Mouse (Mus musculus): ENCODE data around the gene Ms4a10. TPM values are rescaled to one million over a fixed set of nuclear protein-coding genes. Genes with fewer than 3 reads are reported as not detected.

The Ms4a10 gene
- polyA plus RNA-seq, 1 experiment from 2014 or later = not detected

DNA sequence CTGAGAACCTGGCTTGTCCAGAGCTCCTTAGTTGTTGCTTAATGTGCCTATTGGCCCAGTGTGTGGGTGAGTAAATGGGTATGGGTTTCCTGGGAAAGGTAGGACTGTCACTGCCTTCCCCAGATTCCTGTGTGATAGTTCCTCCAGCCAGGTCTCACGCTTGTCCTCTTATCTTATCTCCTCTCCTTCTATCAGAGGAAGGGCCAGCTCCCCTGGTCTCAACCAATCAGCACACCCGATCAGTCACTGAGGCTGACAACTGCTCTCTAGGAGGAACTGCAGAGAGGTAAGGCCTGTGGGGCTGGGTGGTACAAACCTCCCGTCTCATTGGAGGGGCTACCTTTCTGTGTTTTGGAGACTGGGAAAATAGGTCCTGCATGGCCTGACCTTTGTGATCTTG, 35.7 kb downstream of the Ms4a10 start:
- no peak for DNase-seq (ENCODE audit: low spot score)
- H3K4me2 ChIP-seq (ENCODE audit: low read depth, severe bottlenecking) = no peak overlapping the region
- no peak overlapping the region for H3K9ac ChIP-seq (ENCODE audit: low read length)
- H3K4me3 ChIP-seq (ENCODE audit: low read depth, low read length) = no peak overlapping the region
- ATAC-seq (ENCODE audit: insufficient number of reproducible peaks, low FRiP score, low TSS enrichment, low read depth) = no peak
- 43% methylated on average over 3 of the region's 3 CpGs for WGBS
- H3K36me3 ChIP-seq (ENCODE audit: control insufficient read depth, insufficient read depth, low read length) = peaks cover 7% of the 10 kb centered on the region; the same call in 1 of the 2 replicates
- no peaks in the 10 kb centered on the region for H3K27me3 ChIP-seq (ENCODE audit: control insufficient read depth, insufficient read depth, low read length)
- no peaks in the 10 kb centered on the region; the same call in 1 of the 2 replicates for H3K9me3 ChIP-seq (ENCODE audit: control insufficient read depth, low read length)
- H3K4me1 ChIP-seq (ENCODE audit: control insufficient read depth, insufficient read depth, low read length) = 0 out of 2 replicates have a peak, but pooled peaks cover 4% of the 10 kb centered on the region
- H3K27ac ChIP-seq (replicated peaks; ENCODE audit: low read depth, low read length) = no peak overlapping the region

DNA sequence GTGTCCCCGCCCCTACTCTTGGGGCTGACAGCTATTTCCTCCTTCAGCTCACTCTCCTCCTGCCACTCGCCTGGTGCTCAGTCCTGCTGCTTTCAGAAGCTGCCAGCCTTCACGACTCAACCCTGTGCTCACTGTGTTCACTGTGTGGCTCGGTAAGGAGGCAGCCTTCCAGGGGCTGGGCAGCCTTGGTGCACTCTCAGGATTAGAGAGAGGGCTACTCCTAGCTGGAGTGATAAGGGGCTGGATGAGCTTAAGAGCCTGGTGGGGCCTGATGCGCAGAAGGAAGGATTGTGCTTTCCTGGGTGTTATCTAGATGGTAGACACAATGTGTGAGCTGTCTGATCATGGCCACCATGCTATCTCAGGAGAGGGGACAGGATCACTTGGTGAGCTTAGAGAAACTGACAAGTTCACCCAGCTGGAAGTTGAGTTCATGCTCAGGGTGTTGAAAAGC, 37.3 kb downstream of the Ms4a10 start, which contains the start of gene Ptgdr2:
TSS of gene Ptgdr2 (plus strand) at position 51 of the 454 bp plus-strand sequence.
- no peak within 1 kb of the TSS for H3K4me2 ChIP-seq (ENCODE audit: low read depth, severe bottlenecking)
- ATAC-seq (ENCODE audit: insufficient number of reproducible peaks, low FRiP score, low TSS enrichment, low read depth) (no peak), DNase-seq (ENCODE audit: low spot score) (no peak)
- H3K27me3 ChIP-seq (ENCODE audit: control insufficient read depth, insufficient read depth, low read length) = no peaks in the 10 kb centered on the region
- no peaks in the 10 kb centered on the region for H3K36me3 ChIP-seq (ENCODE audit: control insufficient read depth, insufficient read depth, low read length)
- H3K4me3 ChIP-seq (ENCODE audit: low read depth, low read length) = no peak within 1 kb of the TSS
- WGBS = 34% methylated on average over 5 of the region's 5 CpGs
- H3K27ac ChIP-seq (replicated peaks; ENCODE audit: low read depth, low read length) = no peak within 1 kb of the TSS
- no peak within 1 kb of the TSS for H3K9ac ChIP-seq (ENCODE audit: low read length)
- no peaks in the 10 kb centered on the region; the same call in 1 of the 2 replicates for H3K9me3 ChIP-seq (ENCODE audit: control insufficient read depth, low read length)
- 0 out of 2 replicates have a peak, but pooled peaks cover 4% of the 10 kb centered on the region for H3K4me1 ChIP-seq (ENCODE audit: control insufficient read depth, insufficient read depth, low read length)

DNA sequence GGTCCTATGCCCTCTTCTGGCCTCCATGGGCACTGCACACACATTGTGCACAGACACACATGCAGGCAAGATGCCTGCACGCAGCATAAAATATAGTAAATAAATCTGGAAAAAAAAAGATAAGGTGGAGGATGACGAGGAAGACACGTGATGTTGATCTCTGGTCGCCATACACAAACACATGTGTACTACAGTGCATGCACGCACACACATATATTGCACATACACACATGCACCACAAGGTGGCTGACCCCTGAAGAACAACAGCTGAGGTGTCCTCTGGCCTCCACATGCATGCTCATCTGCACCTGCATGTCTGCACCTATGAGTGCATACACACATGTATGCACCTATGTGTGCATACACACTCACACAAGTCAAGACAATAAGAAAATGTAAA, 38.4 kb downstream of the Ms4a10 start:
- Histone ChIP-seq H3K27ac (replicated peaks; ENCODE audit: low read depth, low read length) (no peak overlapping the region), H3K4me1 (ENCODE audit: control insufficient read depth, insufficient read depth, low read length) (0 out of 2 replicates have a peak, but pooled peaks cover 3% of the 10 kb centered on the region), H3K36me3 (ENCODE audit: control insufficient read depth, insufficient read depth, low read length) (no peaks in the 10 kb centered on the region), H3K9ac (ENCODE audit: low read length) (no peak overlapping the region), H3K4me3 (ENCODE audit: low read depth, low read length) (no peak overlapping the region), H3K4me2 (ENCODE audit: low read depth, severe bottlenecking) (no peak overlapping the region), H3K27me3 (ENCODE audit: control insufficient read depth, insufficient read depth, low read length) (no peaks in the 10 kb centered on the region), H3K9me3 (ENCODE audit: control insufficient read depth, low read length) (no peaks in the 10 kb centered on the region; the same call in 1 of the 2 replicates)
- ATAC-seq (ENCODE audit: insufficient number of reproducible peaks, low FRiP score, low TSS enrichment, low read depth) = no peak
- WGBS = 86% methylated on average over 5 of the region's 5 CpGs
- DNase-seq (ENCODE audit: low spot score) = no peak

DNA sequence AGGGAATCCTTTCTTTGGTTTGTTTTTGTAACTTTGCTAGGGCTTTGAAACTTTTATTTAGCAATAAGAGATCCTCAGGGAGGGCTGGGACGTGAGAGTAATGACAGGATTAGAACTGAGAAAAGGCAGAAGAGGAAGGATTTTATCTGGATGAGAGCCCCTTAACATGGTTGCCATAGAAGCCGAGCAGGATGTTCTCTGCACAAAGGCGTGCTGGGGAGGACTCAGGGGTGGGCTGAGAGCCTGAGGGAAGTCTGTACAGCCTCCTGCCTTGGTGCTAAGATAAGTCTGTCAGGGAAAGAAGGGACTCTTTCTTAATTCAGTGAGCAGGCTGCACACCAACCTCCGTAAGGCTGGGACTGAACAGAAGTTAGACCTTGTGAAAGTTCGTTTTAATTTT, 39.4 kb downstream of the Ms4a10 start:
- H3K4me3 ChIP-seq (ENCODE audit: low read depth, low read length) = no peak overlapping the region
- no peaks in the 10 kb centered on the region for H3K4me1 ChIP-seq (ENCODE audit: control insufficient read depth, insufficient read depth, low read length)
- WGBS = 70% methylated on average over 5 of the region's 5 CpGs
- ATAC-seq (ENCODE audit: insufficient number of reproducible peaks, low FRiP score, low TSS enrichment, low read depth) = no peak
- DNase-seq (ENCODE audit: low spot score) = no peak
- H3K9ac ChIP-seq (ENCODE audit: low read length) = no peak overlapping the region
- no peaks in the 10 kb centered on the region for H3K27me3 ChIP-seq (ENCODE audit: control insufficient read depth, insufficient read depth, low read length)
- no peak overlapping the region for H3K4me2 ChIP-seq (ENCODE audit: low read depth, severe bottlenecking)
- no peaks in the 10 kb centered on the region; the same call in 1 of the 2 replicates for H3K9me3 ChIP-seq (ENCODE audit: control insufficient read depth, low read length)
- H3K36me3 ChIP-seq (ENCODE audit: control insufficient read depth, insufficient read depth, low read length) = no peaks in the 10 kb centered on the region
- H3K27ac ChIP-seq (replicated peaks; ENCODE audit: low read depth, low read length) = no peak overlapping the region

DNA sequence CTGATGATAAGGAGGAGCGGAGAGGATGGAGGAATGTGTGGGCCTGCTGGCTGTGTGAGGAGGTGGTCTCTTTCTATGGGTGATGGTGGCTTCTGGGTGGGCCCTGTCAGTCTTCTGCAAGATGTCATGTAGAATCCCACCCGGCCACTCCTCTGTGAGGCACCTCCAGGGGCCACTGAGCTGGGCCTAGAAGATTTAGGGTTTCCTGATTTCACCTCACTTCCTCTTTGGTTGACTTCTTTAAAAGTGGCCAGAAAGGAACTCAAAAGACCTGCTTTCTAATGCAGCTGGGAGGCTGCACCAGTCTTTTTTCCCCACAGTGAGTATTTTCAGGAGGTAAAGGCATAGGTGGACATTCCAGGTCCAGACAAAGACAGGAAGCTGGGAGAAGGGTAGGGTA, 43.8 kb downstream of the Ms4a10 start:
- DNase-seq (ENCODE audit: low spot score) (no peak), ATAC-seq (ENCODE audit: insufficient number of reproducible peaks, low FRiP score, low TSS enrichment, low read depth) (no peak)
- Histone ChIP-seq H3K9me3 (ENCODE audit: control insufficient read depth, low read length) (no peaks in the 10 kb centered on the region), H3K9ac (ENCODE audit: low read length) (no peak overlapping the region), H3K4me1 (ENCODE audit: control insufficient read depth, insufficient read depth, low read length) (no peaks in the 10 kb centered on the region), H3K27me3 (ENCODE audit: control insufficient read depth, insufficient read depth, low read length) (no peaks in the 10 kb centered on the region), H3K4me2 (ENCODE audit: low read depth, severe bottlenecking) (no peak overlapping the region), H3K36me3 (ENCODE audit: control insufficient read depth, insufficient read depth, low read length) (no peaks in the 10 kb centered on the region), H3K27ac (replicated peaks; ENCODE audit: low read depth, low read length) (no peak overlapping the region), H3K4me3 (ENCODE audit: low read depth, low read length) (no peak overlapping the region)
- 91% methylated on average over 2 of the region's 2 CpGs for WGBS

DNA sequence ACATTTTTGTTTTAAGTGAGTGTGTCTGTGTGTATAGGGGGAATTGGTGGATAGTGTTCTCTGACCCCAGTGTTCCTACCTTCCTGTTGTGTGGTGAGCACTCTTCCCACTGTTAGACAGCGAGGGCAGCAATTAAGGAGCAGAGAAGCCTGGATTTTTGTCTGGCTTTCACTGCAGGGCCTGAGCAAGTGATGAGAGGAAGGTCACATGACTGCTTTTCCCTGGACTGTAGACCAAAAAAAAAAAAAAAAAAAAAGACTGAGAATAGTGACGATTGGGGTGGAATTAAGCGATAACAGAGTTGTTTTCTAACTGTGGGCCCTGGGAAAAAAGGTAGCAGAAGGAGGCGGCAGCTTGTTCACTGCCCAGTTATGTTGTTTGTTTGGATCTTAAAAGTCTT, 47.8 kb downstream of the Ms4a10 start:
- H3K4me1 ChIP-seq (ENCODE audit: control insufficient read depth, insufficient read depth, low read length) = no peaks in the 10 kb centered on the region
- no peak overlapping the region for H3K9ac ChIP-seq (ENCODE audit: low read length)
- no peak for ATAC-seq (ENCODE audit: insufficient number of reproducible peaks, low FRiP score, low TSS enrichment, low read depth)
- 0 out of 2 replicates have a peak overlapping the region, but pooled peaks have one; percentile 9 for H3K27ac ChIP-seq (replicated peaks; ENCODE audit: low read depth, low read length)
- no peak for DNase-seq (ENCODE audit: low spot score)
- H3K9me3 ChIP-seq (ENCODE audit: control insufficient read depth, low read length) = no peaks in the 10 kb centered on the region
- H3K27me3 ChIP-seq (ENCODE audit: control insufficient read depth, insufficient read depth, low read length) = no peaks in the 10 kb centered on the region
- WGBS = 46% methylated on average over 4 of the region's 4 CpGs
- no peak overlapping the region for H3K4me2 ChIP-seq (ENCODE audit: low read depth, severe bottlenecking)
- H3K36me3 ChIP-seq (ENCODE audit: control insufficient read depth, insufficient read depth, low read length) = no peaks in the 10 kb centered on the region
- no peak overlapping the region for H3K4me3 ChIP-seq (ENCODE audit: low read depth, low read length)

DNA sequence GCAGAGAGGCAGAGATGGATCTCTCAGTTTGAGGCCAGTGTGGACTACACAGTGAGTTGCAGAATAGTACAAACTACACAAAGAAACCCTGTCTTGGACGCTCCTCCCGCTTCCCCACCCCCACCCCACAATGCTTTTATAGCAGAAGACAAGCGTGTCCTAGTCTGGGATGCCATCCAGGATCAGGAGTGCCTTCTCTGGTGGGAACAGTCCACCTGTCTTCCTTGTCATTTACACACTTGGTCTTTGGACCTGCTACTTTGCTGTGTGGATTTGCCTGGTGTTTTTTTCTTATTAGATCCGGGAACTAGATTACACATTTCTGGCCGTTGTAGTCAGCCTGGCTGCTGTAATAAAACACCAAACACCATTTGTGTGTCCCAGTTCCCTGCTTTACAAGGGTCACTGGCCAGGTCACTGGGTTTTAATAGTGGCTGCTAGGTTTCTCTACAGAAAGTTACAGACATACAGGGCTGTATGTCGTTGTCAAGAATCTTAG, 48.3 kb downstream of the Ms4a10 start:
- peak; percentile 32 for DNase-seq (ENCODE audit: low spot score)
- Histone ChIP-seq H3K9me3 (ENCODE audit: control insufficient read depth, low read length) (no peaks in the 10 kb centered on the region), H3K36me3 (ENCODE audit: control insufficient read depth, insufficient read depth, low read length) (no peaks in the 10 kb centered on the region), H3K4me3 (ENCODE audit: low read depth, low read length) (no peak overlapping the region), H3K4me1 (ENCODE audit: control insufficient read depth, insufficient read depth, low read length) (no peaks in the 10 kb centered on the region), H3K9ac (ENCODE audit: low read length) (no peak overlapping the region; the same call in 1 of the 2 replicates), H3K27ac (replicated peaks; ENCODE audit: low read depth, low read length) (peak overlapping the region; percentile 2; the same call in 1 of the 2 replicates), H3K4me2 (ENCODE audit: low read depth, severe bottlenecking) (no peak overlapping the region), H3K27me3 (ENCODE audit: control insufficient read depth, insufficient read depth, low read length) (no peaks in the 10 kb centered on the region)
- WGBS = 32% methylated on average over 6 of the region's 6 CpGs
- ATAC-seq (ENCODE audit: insufficient number of reproducible peaks, low FRiP score, low TSS enrichment, low read depth) = no peak

DNA sequence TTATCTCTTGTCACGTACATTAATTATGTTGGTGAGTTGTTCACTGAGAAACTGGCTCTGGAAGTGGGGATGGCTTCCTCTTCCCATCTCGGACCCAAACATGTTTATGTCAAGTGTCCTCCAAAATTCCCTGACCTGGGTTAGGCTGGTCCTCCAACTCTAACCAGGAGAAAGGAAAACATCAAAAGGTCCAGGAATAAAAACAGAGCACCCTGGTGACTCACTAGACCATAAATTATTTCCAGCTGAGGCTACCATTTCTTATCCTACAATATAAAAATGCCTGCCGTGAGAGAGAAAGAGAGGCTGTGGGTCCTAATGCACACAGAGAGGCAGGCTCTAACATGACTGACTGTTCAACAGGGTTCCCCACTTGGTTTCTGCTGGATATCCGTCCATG, 50.2 kb downstream of the Ms4a10 start:
- ATAC-seq (ENCODE audit: insufficient number of reproducible peaks, low FRiP score, low TSS enrichment, low read depth) = no peak
- WGBS = 47% methylated on average over 4 of the region's 4 CpGs
- no peaks in the 10 kb centered on the region for H3K36me3 ChIP-seq (ENCODE audit: control insufficient read depth, insufficient read depth, low read length)

DNA sequence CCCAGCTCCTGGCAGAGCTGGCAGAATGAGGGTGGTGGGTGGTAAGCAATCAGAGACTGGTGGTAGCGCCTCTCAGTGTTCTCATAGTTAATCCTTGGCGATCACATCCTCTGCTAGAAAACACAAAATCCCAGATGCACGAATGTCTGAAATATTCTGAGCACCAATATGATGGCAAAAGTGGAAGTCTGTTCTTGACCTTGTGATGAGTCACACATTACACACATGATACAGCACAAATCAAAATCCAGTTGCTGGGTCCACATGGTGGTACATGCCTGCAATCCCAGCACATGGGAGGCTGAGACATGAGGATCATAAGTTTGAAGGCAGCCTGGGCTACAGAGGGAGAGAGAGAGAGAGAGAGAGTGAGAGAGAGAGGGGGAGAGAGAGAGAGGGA, 53.4 kb downstream of the Ms4a10 start:
- no peak for ATAC-seq (ENCODE audit: insufficient number of reproducible peaks, low FRiP score, low TSS enrichment, low read depth)
- Histone ChIP-seq H3K9ac (ENCODE audit: low read length) (no peak overlapping the region), H3K27ac (replicated peaks; ENCODE audit: low read depth, low read length) (no peak overlapping the region), H3K4me2 (ENCODE audit: low read depth, severe bottlenecking) (no peak overlapping the region), H3K4me3 (ENCODE audit: low read depth, low read length) (no peak overlapping the region), H3K4me1 (ENCODE audit: control insufficient read depth, insufficient read depth, low read length) (no peaks in the 10 kb centered on the region), H3K36me3 (ENCODE audit: control insufficient read depth, insufficient read depth, low read length) (no peaks in the 10 kb centered on the region), H3K9me3 (ENCODE audit: control insufficient read depth, low read length) (no peaks in the 10 kb centered on the region), H3K27me3 (ENCODE audit: control insufficient read depth, insufficient read depth, low read length) (no peaks in the 10 kb centered on the region)
- no peak for DNase-seq (ENCODE audit: low spot score)
- WGBS = 74% methylated on average over 3 of the region's 3 CpGs

More for the DNA sequence above, 50.2 kb downstream of the Ms4a10 start:
- no peaks in the 10 kb centered on the region for H3K27me3 ChIP-seq (ENCODE audit: control insufficient read depth, insufficient read depth, low read length)
- H3K27ac ChIP-seq (replicated peaks; ENCODE audit: low read depth, low read length) = no peak overlapping the region
- H3K9ac ChIP-seq (ENCODE audit: low read length) = no peak overlapping the region
- no peaks in the 10 kb centered on the region for H3K9me3 ChIP-seq (ENCODE audit: control insufficient read depth, low read length)
- H3K4me1 ChIP-seq (ENCODE audit: control insufficient read depth, insufficient read depth, low read length) = no peaks in the 10 kb centered on the region
- H3K4me2 ChIP-seq (ENCODE audit: low read depth, severe bottlenecking) = no peak overlapping the region
- H3K4me3 ChIP-seq (ENCODE audit: low read depth, low read length) = no peak overlapping the region
- no peak for DNase-seq (ENCODE audit: low spot score)
